Mouse (Mus musculus) kidney, embryonic 15.5 days (tissue): ENCODE data around the gene Vat1l. TPM values are rescaled to one million over a fixed set of nuclear protein-coding genes. Genes with fewer than 3 reads are reported as not detected.

Experiments used
- ATAC-seq: fragments of 200-750 bp; cut with Nextera tagmentation; replicated peaks from 2 replicates; pipeline ENCODE4 v1.8.0; 2017; ENCODE audit warnings: moderate TSS enrichment; ENCODE audit not compliant: low FRiP score
- H3K27ac ChIP-seq: fragments of 300-500 bp; sonication (generic); 2 replicates; pipeline ENCODE4 v1.5.1; 2015; ENCODE audit warnings: mild to moderate bottlenecking, inconsistent platforms
- H3K27me3 ChIP-seq: fragments of 300-500 bp; sonication (generic); 2 replicates; pipeline ENCODE4 v1.6.1; 2015; ENCODE audit warnings: inconsistent platforms
- H3K36me3 ChIP-seq: fragments of 300-500 bp; sonication (generic); 2 replicates; pipeline ENCODE4 v1.6.1; 2015; ENCODE audit warnings: inconsistent platforms
- H3K4me1 ChIP-seq: fragments of 300-500 bp; sonication (generic); 2 replicates; pipeline ENCODE4 v1.6.1; 2015; ENCODE audit warnings: inconsistent platforms
- H3K4me2 ChIP-seq: fragments of 300-500 bp; sonication (generic); 2 replicates; pipeline ENCODE4 v1.6.1; 2015; ENCODE audit warnings: moderate library complexity, mild to moderate bottlenecking, inconsistent platforms
- H3K4me3 ChIP-seq: fragments of 300-500 bp; sonication (generic); replicated peaks from 2 replicates; pipeline ENCODE4 v1.5.1; 2015; ENCODE audit warnings: mild to moderate bottlenecking, inconsistent platforms
- H3K9ac ChIP-seq: fragments of 300-500 bp; sonication (generic); 2 replicates; pipeline ENCODE4 v1.6.1; 2015; ENCODE audit warnings: mild to moderate bottlenecking, inconsistent platforms
- H3K9me3 ChIP-seq: fragments of 300-500 bp; sonication (generic); replicated peaks from 2 replicates; pipeline ENCODE4 v1.6.1; 2016; ENCODE audit warnings: inconsistent platforms
- WGBS: fragments of 180-500 bp; shearing (Covaris S2); methylation state at CpG from one replicate; pipeline ENCODE4 v1.1.7; 2015; ENCODE audit warnings: mixed read lengths; 5-methylcytosine and 5-hydroxymethylcytosine counted together
- polyA plus RNA-seq: library from polyadenylated mRNA; unstranded; fragments of >200 nt; fragmentation: Nextera tagmentation; extraction: Ambion mirVana; gene quantifications from 2 replicates; pipeline ENCODE4 v1.2.1, GENCODE M21; 2015

Gene Vat1l
- polyA plus RNA-seq, 1 experiment from 2014 or later: 5.1 TPM

DNA sequence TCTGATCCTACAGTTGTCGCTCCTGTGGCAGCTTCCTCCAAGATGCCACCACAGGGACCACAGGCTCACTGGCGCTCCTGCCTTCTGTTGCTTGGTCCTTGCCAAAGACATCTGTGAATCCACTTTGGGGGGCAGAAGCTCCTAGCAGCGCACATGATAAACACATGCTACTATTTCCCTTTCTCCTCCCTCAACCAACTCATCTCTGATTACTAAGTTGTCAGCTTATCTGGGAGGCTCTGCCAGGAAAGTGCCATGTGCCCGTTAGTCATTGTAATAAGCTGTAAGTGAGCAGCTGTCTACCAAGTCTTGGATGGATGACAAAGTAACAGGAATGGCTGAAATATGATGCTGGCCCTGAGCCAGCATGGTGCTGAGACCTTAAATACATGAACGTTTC, 100.9 kb downstream of the Vat1l start:
- Histone ChIP-seq H3K36me3 (no peaks in the 10 kb centered on the region), H3K27ac (no peak overlapping the region), H3K4me2 (no peak overlapping the region), H3K9me3 (no peaks in the 10 kb centered on the region), H3K9ac (no peak overlapping the region), H3K27me3 (no peaks in the 10 kb centered on the region), H3K4me1 (no peaks in the 10 kb centered on the region), H3K4me3 (no peak overlapping the region)
- 61% methylated on average over 5 of the region's 5 CpGs for WGBS
- no peak for ATAC-seq

GRCm38 (mm10) chr8:114314669-114315325, 109.4 kb downstream of the Vat1l start:
- Histone ChIP-seq H3K4me2 (no peak overlapping the region), H3K9ac (no peak overlapping the region), H3K4me1 (no peaks in the 10 kb centered on the region), H3K27ac (no peak overlapping the region), H3K9me3 (no peaks in the 10 kb centered on the region), H3K27me3 (no peaks in the 10 kb centered on the region), H3K4me3 (no peak overlapping the region), H3K36me3 (no peaks in the 10 kb centered on the region)
- 38% methylated on average over 5 of the region's 5 CpGs for WGBS
- ATAC-seq: no peak

GRCm38 (mm10) chr8:114318161-114318560, 112.7 kb downstream of the Vat1l start:
- no peak overlapping the region for H3K4me2 ChIP-seq
- H3K27ac ChIP-seq: no peak overlapping the region
- no peak overlapping the region for H3K9ac ChIP-seq
- H3K4me1 ChIP-seq: no peaks in the 10 kb centered on the region
- no peaks in the 10 kb centered on the region for H3K9me3 ChIP-seq
- 83% methylated on average over 4 of the region's 4 CpGs for WGBS
- no peaks in the 10 kb centered on the region for H3K36me3 ChIP-seq
- ATAC-seq: no peak
- no peak overlapping the region for H3K4me3 ChIP-seq
- H3K27me3 ChIP-seq: no peaks in the 10 kb centered on the region

- Histone ChIP-seq H3K4me3 (no peak overlapping the region), H3K27me3 (no peaks in the 10 kb centered on the region), H3K27ac (no peak overlapping the region), H3K9ac (no peak overlapping the region), H3K4me1 (no peaks in the 10 kb centered on the region), H3K4me2 (no peak overlapping the region), H3K9me3 (no peaks in the 10 kb centered on the region), H3K36me3 (no peaks in the 10 kb centered on the region)
- 83% methylated on average over 2 of the region's 2 CpGs for WGBS
- ATAC-seq: no peak
Measured at GRCm38 (mm10) chr8:114322096-114322495, 116.7 kb downstream of the Vat1l start.

DNA sequence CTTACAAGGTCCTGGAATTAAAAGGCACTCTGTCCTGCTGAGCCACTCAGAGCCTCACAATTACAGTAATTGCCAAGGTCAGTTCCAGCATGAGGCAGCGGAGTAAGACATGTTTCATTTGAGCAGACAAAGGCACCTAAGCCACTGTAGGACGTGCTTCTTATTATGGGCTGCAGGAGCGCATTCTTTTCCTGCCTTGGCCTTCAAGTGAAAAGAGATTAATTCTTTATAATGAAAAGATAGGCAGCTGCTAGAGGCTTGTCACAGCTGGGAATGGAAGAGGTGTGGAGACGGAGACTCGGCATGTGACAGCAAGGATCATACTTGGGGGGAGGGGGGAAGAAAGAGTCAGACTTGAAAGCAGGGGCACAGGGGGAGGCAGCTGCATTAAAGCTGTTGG, 126.5 kb downstream of the Vat1l start:
- 58% methylated on average over 5 of the region's 5 CpGs for WGBS
- H3K9me3 ChIP-seq: no peaks in the 10 kb centered on the region; the same call in 1 of the 2 replicates
- H3K9ac ChIP-seq: no peak overlapping the region
- no peak overlapping the region for H3K4me2 ChIP-seq
- no peaks in the 10 kb centered on the region for H3K27me3 ChIP-seq
- no peak overlapping the region for H3K27ac ChIP-seq
- H3K4me1 ChIP-seq: no peaks in the 10 kb centered on the region
- ATAC-seq: no peak
- no peaks in the 10 kb centered on the region for H3K36me3 ChIP-seq
- H3K4me3 ChIP-seq: no peak overlapping the region

- Histone ChIP-seq H3K9me3 (no peaks in the 10 kb centered on the region; the same call in 1 of the 2 replicates), H3K4me1 (no peaks in the 10 kb centered on the region), H3K27ac (no peak overlapping the region), H3K4me3 (no peak overlapping the region), H3K36me3 (no peaks in the 10 kb centered on the region), H3K27me3 (no peaks in the 10 kb centered on the region), H3K9ac (no peak overlapping the region), H3K4me2 (no peak overlapping the region)
- peak; percentile 64 for ATAC-seq
- 26% methylated on average over 4 of the region's 4 CpGs for WGBS
Measured at GRCm38 (mm10) chr8:114332949-114333348, 127.5 kb downstream of the Vat1l start.

- H3K4me3 ChIP-seq: no peak overlapping the region
- H3K27me3 ChIP-seq: no peaks in the 10 kb centered on the region
- ATAC-seq: no peak
- H3K4me2 ChIP-seq: no peak overlapping the region
- no peak overlapping the region for H3K9ac ChIP-seq
- H3K27ac ChIP-seq: no peak overlapping the region
- 70% methylated on average over 8 of the region's 8 CpGs for WGBS
- no peaks in the 10 kb centered on the region for H3K36me3 ChIP-seq
- no peaks in the 10 kb centered on the region for H3K4me1 ChIP-seq
- no peaks in the 10 kb centered on the region for H3K9me3 ChIP-seq
Measured at GRCm38 (mm10) chr8:114335721-114336120, 130.3 kb downstream of the Vat1l start.

DNA sequence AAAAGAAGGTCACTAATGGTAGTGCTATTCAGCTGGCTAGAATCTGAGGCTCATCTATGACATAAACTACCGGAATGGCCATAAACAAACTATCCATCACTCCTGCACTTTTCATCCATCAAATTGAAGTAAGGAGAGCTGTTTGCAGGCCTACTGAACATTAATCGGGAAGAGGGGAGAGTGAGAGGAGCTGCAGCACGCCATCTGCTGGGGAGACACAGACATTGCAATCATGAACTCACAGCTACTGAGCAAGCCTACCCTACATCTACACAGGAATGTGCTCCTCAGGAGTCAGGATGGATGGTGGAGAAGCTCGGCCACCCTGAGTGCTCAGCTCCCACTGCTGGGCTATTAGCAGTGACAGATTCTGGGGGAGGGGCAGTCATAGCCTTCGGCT, 136.9 kb downstream of the Vat1l start:
- Histone ChIP-seq H3K4me1 (no peaks in the 10 kb centered on the region), H3K4me3 (no peak overlapping the region), H3K9me3 (no peaks in the 10 kb centered on the region), H3K27me3 (no peaks in the 10 kb centered on the region), H3K27ac (no peak overlapping the region), H3K36me3 (no peaks in the 10 kb centered on the region), H3K9ac (no peak overlapping the region), H3K4me2 (no peak overlapping the region)
- WGBS: 69% methylated on average over 5 of the region's 5 CpGs
- ATAC-seq: no peak

DNA sequence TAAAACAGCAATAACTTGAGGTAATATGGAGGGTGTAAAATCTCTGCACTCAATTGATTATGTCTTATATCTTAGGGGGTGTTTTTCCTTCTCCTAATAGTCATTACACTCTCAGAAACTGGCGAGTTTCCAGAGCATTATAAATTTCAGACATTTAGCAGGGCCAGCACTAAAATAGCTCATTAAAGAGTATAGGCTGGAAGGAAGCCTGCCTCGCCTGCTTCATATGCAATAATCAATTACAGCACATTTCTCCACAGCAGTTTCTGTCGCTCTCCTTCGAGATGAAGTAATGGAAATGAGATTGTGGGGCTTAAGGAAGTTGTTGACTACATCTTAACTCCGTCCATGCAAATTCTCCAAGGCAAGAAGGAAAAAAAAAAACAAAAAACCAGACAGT, 139.4 kb downstream of the Vat1l start:
- Histone ChIP-seq H3K36me3 (no peaks in the 10 kb centered on the region), H3K27me3 (no peaks in the 10 kb centered on the region), H3K9me3 (no peaks in the 10 kb centered on the region), H3K27ac (no peak overlapping the region), H3K4me2 (no peak overlapping the region), H3K9ac (no peak overlapping the region), H3K4me1 (no peaks in the 10 kb centered on the region), H3K4me3 (no peak overlapping the region)
- ATAC-seq: no peak
- 63% methylated on average over 5 of the region's 5 CpGs for WGBS

GRCm38 (mm10) chr8:114346045-114346444, 140.6 kb downstream of the Vat1l start:
- no peaks in the 10 kb centered on the region; the same call in 1 of the 2 replicates for H3K4me1 ChIP-seq
- no peaks in the 10 kb centered on the region for H3K27me3 ChIP-seq
- no peak overlapping the region for H3K9ac ChIP-seq
- 85% methylated on average over 1 of the region's 2 CpGs for WGBS
- H3K27ac ChIP-seq: no peak overlapping the region
- H3K9me3 ChIP-seq: no peaks in the 10 kb centered on the region
- no peak for ATAC-seq
- H3K4me2 ChIP-seq: no peak overlapping the region
- H3K4me3 ChIP-seq: no peak overlapping the region
- H3K36me3 ChIP-seq: no peaks in the 10 kb centered on the region

DNA sequence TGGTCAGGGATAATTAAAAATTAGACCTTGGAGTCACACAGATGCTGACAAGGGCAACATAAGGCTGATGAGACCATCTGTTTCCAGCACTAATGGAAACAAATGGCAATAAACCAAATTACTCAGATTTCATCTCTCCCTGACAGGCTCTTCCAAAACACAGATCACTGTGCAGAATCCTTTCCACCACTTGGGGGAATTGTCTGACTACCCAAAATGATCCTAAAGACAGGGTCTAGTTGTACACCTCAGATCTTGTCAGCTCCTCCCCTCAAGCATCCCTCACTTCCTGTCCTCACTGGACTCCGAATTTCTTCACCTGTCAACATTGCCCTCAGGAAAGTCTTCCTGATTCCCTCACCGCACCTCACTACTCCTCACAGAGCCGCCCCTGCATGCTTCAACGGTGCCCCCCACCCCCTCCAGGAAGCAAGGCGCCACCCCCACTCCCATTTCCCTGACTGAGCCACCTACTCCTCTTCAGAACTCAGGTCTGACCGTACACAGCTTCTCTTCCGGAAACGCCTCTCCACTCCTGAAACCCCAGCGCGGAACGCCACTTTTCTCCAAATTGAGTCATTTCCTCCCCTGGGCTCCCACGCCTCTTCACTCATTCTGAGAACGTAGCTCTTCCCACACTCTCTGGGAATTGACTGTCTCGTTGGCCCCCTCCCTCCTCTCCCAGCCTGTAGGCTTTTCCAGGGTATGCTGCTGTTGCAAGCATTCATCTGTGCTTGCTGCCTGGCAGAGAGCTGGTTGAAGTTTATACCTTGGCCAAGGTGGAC, 146.4 kb downstream of the Vat1l start:
- Histone ChIP-seq H3K4me3 (peak overlapping the region; percentile 40), H3K27me3 (no peaks in the 10 kb centered on the region), H3K9me3 (no peaks in the 10 kb centered on the region), H3K36me3 (no peaks in the 10 kb centered on the region), H3K4me1 (peaks cover 8% of the 10 kb centered on the region), H3K9ac (peak overlapping the region; percentile 15; the same call in 1 of the 2 replicates), H3K4me2 (peak overlapping the region; percentile 65), H3K27ac (no peak overlapping the region)
- peak; percentile 82 for ATAC-seq
- WGBS: 12% methylated on average over 14 of the region's 14 CpGs

- Histone ChIP-seq H3K9ac (no peak overlapping the region), H3K9me3 (0 out of 2 replicates have a peak, but pooled peaks cover 2% of the 10 kb centered on the region), H3K4me2 (no peak overlapping the region), H3K4me1 (no peaks in the 10 kb centered on the region), H3K36me3 (no peaks in the 10 kb centered on the region), H3K27ac (no peak overlapping the region), H3K27me3 (no peaks in the 10 kb centered on the region), H3K4me3 (no peak overlapping the region)
- WGBS: 76% methylated on average over 8 of the region's 8 CpGs
- no peak for ATAC-seq
Measured at GRCm38 (mm10) chr8:114360506-114360905, 155.1 kb downstream of the Vat1l start.
